Comparison of ENCODE assay signal across 19 mouse cellular contexts in the genomic region with DNA sequence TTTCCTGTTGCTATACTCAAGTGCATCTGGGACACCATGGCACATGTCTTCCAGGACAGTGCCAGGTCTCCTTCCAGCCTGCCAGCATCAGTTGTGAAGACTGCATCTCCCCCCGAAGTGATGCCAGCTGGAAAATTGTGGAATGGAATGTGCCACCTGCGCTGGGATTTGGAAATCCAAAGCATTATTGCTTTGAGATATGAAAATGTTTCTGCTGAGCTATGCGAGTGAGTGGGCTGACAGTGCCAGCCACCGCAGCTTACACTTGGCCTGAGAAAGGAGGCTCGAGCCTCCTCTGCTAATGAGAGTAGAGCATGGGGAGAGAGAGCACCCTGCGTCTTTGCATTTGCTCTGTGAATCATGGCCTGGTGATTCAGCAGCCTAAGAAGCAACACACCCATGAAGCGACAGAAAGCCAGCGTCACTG. TPM values are rescaled to one million over a fixed set of nuclear protein-coding genes. Genes with fewer than 3 reads are reported as not detected.
DNase-seq lines count a peak whose midpoint lies in the region; TF ChIP-seq lines count a peak whose summit lies in the region.
"Had no signal": no experiment of that assay in that cellular context is flagged by ENCODE, and none has a peak within 500 bp of the region (broad histone marks: within the 10 kb centered on the region; RNA-seq: fewer than 3 reads in every experiment).

No protein-coding gene starts in this region.

- TF ChIP-seq CTCF in C2C12 (IDR thresholded peaks at IDR 0.05; ENCODE audit: control insufficient read depth, insufficient read depth, insufficient read length) = no peak

- no peaks in the 10 kb centered on the region for H3K79me2 ChIP-seq in C2C12 (ENCODE audit: control insufficient read depth, insufficient read depth)

- DNase-seq in frontal cortex, adult 2 months (ENCODE audit: extremely low spot score in 1 of 2, low spot score in 1 of 2) = peak; percentile 69 to 76
- DNase-seq in frontal cortex, postnatal 25 days (ENCODE audit: low spot score in 2 of 2) = no peak
- peak; percentile 62 to 71 for DNase-seq in cerebellum, adult 18-20 months
- DNase-seq in left cerebral cortex, postnatal 36 days (ENCODE audit: low spot score in 2 of 2) = peak; percentile 59 to 66
- DNase-seq in spleen, postnatal 4 days (ENCODE audit: low spot score in 2 of 2) = no peak
- DNase-seq in testis, postnatal 10 days (ENCODE audit: low spot score) = no peak
- DNase-seq in spleen, adult 18-20 months = no peak
- DNase-seq: adrenal gland, postnatal 10 days; gastrocnemius, postnatal 10 days; kidney, adult 11 months; thymus, postnatal 4 days had no signal

- no peak overlapping the region for H3ac ChIP-seq in C2C12 (ENCODE audit: control insufficient read depth, insufficient read length, low read depth)

- no peaks in the 10 kb centered on the region for H3K79me3 ChIP-seq in C2C12 (ENCODE audit: low read depth)

- H3K27me3 ChIP-seq in C2C12 (ENCODE audit: control insufficient read depth, insufficient read depth, insufficient read length) = no peaks in the 10 kb centered on the region
- H3K27me3 ChIP-seq: embryonic facial prominence, embryonic 15.5 days had no signal

- no peak overlapping the region for H3K4me3 ChIP-seq in C2C12 (ENCODE audit: insufficient read depth, poor library complexity, severe bottlenecking)
- H3K4me3 ChIP-seq: embryonic facial prominence, embryonic 15.5 days; hindbrain, embryonic 10.5 days had no signal

- no peaks in the 10 kb centered on the region for H3K36me3 ChIP-seq in C2C12 (ENCODE audit: control insufficient read depth, insufficient read depth)
- H3K36me3 ChIP-seq: embryonic facial prominence, embryonic 15.5 days; hindbrain, embryonic 10.5 days had no signal

- intact Hi-C loops in left cerebral cortex, postnatal 36 days (cut with DNase I) = loop anchor here (10.0 kb wide), 1 partner anchor 86 kb away; a partner anchor contains a TSS

TF ChIP-seq in C2C12, 6 proteins besides CTCF, POLR2A, EP300 and RAD21:
- TF ChIP-seq MYOG (IDR thresholded peaks at IDR 0.05; ENCODE audit: control insufficient read depth, extremely low read depth, insufficient read length) (no peak), FOSL1 (IDR thresholded peaks at IDR 0.05; ENCODE audit: insufficient read depth, low read length, poor library complexity, severe bottlenecking) (no peak), MAX (IDR thresholded peaks at IDR 0.05) (peak; percentile 17), MYOD1 (IDR thresholded peaks at IDR 0.05; ENCODE audit: control insufficient read depth, insufficient read length, low read depth) (no peak)
TF ChIP-seq in C2C12: peak in this region for 1.

RNA-seq across cellular contexts. Expression of a gene that starts 5.9 kb away (rescaled TPM):
- not detected in 2 replicates for polyA plus RNA-seq in frontal cortex, adult 2 months (2012; rRNA removed)
- polyA plus RNA-seq in C2C12 (2012; fragmentation: generic; extraction: Trizol) = not detected
- total RNA-seq in left cerebral cortex, postnatal 36 days (2021) = not detected
- total RNA-seq: adrenal gland, postnatal 10 days; gastrocnemius, postnatal 10 days; left cerebral cortex, postnatal 14 days; neutrophil, adult 5-6 weeks had no signal
- polyA plus RNA-seq: embryonic facial prominence, embryonic 15.5 days; heart, embryonic 11.5 days; hindbrain, embryonic 10.5 days; liver, embryonic 16.5 days; stomach, embryonic 14.5 days had no signal

RNA-seq across cellular contexts. Expression of a gene that starts 30.8 kb away (rescaled TPM):
- polyA plus RNA-seq in frontal cortex, adult 2 months (2012; rRNA removed) = 19.8 and 25.9 TPM in 2 replicates
- polyA plus RNA-seq in C2C12 (2012; fragmentation: generic; extraction: Trizol) = 0.01 TPM
- total RNA-seq in left cerebral cortex, postnatal 36 days (2021) = 10 to 100 TPM; 17.2 to 18.5 TPM
- total RNA-seq: neutrophil, adult 5-6 weeks had no signal
- polyA plus RNA-seq: liver, embryonic 16.5 days had no signal

Comparison
In these comparisons a context has a peak if more than half of its experiments do, and no peak if none do; other contexts are left out.
1. DNase-seq: peak in frontal cortex, adult 2 months (2 of 2), cerebellum, adult 18-20 months (2 of 2) and left cerebral cortex, postnatal 36 days (2 of 2); none in frontal cortex, postnatal 25 days (0 of 2), spleen, postnatal 4 days (0 of 2), testis, postnatal 10 days (single experiment) and spleen, adult 18-20 months (0 of 2).
2. RNA of a gene that starts 30.8 kb away (polyA plus RNA-seq): 19.8 to 25.9 TPM in frontal cortex, adult 2 months; 0.01 TPM in C2C12 (single experiment); every median in the first group is over 10 times any median in the second.